Mouse (Mus musculus) layer of hippocampus, adult 9-11 months (tissue): ENCODE results near the gene St3gal4.
A peak's percentile ranks its signal among the peaks of the same experiment; 100 is the strongest.

ENCODE experiments used
- DNase-seq: peaks from one replicate; pipeline ENCODE4 v3.0.0; 2022

St3gal4 gene

GRCm38 (mm10) chr9:35128564-35128963 is 9.5 kb upstream of the St3gal4 start:
- no peak for DNase-seq

DNA sequence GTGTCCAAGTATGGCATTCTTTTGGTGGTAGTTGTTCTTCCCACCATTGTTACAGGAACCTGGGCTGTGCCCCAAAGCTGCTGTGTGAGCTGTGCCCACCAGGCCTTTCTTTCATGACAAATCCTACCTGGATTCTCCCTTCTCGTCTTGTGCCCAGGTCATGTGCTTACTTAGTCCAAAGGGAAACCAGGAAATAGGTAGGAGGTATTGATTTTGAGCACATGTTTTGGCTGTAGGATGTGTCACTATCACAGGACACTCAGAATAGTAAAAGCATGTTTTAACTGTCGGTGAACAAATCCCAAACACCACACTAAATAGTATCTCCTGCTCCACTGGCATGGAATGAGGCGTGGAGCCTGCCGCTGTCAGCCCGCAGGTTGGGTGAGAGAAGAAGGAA is 8.5 kb upstream of the St3gal4 start:
- no peak for DNase-seq

- DNase-seq: no peak
Observed at GRCm38 (mm10) chr9:35127147-35127546, 8.1 kb upstream of the St3gal4 start.

- DNase-seq: no peak
Observed at GRCm38 (mm10) chr9:35124678-35124955, 5.5 kb upstream of the St3gal4 start.

GRCm38 (mm10) chr9:35123804-35124677 is 5.0 kb upstream of the St3gal4 start:
- DNase-seq: no peak

GRCm38 (mm10) chr9:35123456-35123803 is 4.4 kb upstream of the St3gal4 start:
- DNase-seq: peak; percentile 53

- DNase-seq: no peak
Observed at GRCm38 (mm10) chr9:35122551-35123266, 3.6 kb upstream of the St3gal4 start.

DNA sequence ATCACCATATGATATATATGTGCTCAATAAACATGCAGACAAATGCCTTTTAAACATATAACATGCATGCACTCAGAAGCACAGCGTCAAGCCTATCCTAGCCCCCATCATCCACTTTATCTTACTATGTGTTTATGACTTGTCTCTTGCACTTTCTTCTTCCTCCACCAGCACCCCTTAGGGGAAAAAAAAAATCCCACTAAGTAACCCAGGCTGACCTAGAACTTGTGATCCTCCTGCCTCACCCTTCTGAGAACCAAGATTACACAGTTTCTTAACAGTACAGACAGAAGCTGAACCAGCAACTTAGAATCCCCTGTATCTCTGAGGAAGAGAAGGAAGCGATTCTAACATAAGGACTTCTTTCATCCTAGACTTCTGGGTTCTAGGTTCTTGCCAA is 505 bp downstream of the St3gal4 start:
- DNase-seq: no peak

DNA sequence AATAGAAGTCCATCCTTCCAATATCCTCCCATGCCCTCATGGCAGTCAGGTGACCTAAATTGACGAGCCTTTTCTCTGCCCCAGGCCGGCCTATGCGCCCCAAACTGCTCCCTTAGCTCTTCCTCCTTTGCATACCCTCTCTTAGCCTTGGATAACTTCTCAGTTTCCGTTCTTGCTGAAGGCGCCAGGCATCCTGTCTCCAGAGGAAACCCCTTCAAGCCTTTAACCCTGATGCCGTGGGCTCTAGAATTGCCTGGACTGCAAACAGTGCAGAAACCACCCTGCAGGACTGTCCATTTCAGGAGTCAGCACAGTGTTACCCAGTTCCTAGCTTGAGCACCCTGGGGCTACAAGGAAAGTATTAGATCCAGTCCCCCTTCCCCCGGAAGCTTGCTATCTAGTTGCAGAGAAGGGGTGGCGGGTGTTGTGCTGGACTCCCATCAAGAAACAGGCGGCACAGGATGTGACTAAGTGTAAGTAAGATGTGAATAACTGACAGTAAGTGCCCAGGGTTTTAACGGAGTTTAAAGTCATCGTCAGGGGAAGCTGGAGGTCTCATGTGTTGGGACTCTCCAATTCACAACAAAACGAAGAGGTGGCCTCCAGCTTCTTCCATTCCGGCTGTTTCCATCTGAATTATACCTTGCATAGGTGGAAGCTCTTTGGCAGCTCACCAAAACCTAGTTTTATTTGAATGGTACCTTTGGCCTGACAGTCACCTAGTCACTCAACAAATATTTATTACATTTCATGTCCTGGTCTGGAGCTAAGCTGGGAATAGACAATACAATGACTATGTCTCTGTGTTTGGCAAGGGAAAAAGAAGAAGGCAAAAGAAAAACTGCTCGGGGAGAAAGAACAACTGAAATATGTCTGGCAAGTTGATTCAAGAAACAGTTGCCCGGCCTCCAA is 1.4 kb downstream of the St3gal4 start:
- no peak for DNase-seq

GRCm38 (mm10) chr9:35116391-35117381 is 2.4 kb downstream of the St3gal4 start:
- DNase-seq: peak; percentile 64

DNA sequence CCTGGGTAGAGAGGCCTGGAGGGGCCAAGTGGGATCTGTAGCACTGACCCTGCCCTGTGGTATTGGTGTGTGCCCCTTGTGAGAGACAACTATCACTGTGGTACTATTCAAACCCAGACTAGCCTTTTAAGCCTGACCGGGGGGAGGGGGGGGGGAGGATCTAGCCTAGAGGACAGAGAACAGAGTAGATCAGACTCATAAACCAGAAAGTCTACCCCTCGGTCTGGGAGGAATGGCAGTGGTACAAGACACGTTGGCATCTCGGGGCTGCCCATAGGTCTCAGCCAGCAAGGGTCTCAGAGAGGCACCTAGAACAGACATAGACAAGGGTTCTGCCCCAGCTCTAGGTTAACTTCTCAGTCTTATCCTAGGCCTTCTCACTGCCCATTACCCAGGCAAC is 3.3 kb downstream of the St3gal4 start:
- DNase-seq: no peak

DNA sequence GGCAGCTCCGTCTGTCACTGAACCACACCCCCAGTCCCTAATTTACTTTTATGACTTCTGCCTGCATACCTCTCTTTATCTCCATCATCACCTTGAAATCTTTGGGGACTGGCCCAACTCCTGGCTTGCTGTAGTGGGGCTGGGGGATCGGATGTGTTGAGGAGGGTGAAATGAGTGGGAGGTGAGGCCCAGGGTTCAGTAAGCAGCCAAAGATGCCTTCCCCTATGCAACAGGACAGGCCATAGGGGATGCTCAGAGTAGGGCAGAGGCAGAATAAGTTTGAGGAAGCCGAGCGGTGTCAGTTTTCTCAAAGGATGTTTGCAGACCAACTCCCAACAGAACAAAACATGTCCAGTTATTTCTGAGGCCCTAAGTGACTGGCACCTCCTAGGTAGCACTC is 3.8 kb downstream of the St3gal4 start:
- DNase-seq: no peak

DNA sequence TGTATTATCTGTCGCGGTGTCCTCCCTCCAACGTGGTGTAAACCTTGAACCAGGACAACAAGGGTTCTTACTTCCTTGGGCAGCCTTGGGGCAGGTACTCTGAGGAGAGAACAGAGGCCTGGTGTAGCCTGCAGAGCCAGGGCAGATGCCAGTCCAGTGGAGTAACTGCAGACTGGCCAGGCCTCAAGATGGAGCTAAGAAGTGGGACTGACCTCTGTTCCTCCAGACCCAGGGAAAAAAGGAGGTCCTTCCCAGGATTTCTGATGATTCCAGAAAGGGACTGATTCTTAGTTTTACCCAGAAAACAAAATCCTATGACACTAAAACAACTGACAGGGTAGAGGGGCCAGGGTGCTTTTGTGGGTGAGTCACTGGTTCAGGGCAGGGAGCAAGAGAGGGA is 4.8 kb downstream of the St3gal4 start:
- no peak for DNase-seq

DNA sequence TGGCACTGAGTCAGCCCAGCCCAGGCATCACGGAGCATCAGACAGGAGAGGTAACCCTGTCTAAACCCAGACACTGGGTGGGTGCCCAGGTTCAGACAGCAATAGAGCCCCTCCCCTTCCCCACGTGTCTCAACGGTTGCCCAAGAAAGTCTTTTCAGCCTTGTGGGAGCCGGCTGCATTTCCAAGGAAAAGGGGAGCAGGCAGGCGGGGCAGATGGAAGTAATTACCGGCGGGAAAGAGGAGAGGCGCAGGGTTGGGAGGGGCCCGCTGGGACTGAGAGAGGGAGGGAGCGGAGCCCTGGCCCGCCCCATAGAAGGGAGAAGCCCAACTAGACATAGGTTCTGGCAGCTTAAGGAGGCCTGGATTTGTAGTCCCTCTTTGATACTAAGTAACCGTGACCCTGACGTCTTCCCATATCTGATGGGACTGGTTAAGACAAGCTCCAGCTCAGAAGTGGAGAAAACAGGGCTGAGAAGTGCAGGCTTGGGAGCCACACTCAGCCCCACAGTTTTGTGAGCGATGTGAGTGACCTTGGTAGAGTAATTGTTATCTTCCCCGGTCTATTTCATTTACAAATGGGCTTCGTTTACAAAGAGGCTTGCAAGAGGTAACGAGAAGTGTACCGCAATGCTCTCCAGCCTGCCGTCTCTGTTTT is 7.0 kb downstream of the St3gal4 start:
- DNase-seq: no peak

DNA sequence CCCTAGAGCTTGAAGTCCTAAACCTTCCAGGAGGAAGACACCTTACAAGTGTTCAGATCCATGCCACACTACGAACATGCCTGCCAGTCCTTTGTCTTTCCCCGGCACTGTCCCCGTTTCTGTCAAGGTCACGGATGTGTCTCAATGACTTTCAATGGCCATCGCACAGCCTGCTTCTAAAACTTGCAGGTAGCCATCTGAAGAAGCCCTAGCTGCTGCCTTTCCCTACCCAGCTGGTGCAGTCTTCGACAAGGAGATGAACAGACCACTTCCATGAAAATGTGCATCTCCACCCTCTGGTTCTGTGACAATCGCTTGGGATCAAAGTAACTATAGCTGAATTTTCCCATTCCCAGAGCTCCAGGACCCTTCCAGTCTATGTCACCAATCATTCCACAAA is 7.6 kb downstream of the St3gal4 start:
- DNase-seq: no peak

DNA sequence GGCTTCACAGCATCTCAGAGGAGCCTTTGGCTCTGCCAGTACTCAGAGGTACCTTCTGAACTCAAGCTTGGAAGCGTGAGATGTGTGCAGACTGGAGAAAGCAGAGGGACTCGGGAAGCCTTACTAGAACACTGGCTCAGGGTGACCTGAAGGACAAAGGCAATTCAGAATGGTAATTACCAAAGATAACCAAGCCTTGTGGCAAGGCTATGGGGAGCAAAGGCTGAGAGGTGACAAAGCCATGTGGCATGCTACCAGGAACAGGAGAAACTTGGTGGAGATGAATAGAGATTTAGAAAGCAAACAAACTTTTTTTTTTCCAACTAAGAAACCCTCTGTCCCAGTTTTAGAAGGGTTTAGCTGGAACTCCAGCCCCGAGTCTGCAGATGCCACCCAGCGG is 8.5 kb downstream of the St3gal4 start:
- no peak for DNase-seq

DNA sequence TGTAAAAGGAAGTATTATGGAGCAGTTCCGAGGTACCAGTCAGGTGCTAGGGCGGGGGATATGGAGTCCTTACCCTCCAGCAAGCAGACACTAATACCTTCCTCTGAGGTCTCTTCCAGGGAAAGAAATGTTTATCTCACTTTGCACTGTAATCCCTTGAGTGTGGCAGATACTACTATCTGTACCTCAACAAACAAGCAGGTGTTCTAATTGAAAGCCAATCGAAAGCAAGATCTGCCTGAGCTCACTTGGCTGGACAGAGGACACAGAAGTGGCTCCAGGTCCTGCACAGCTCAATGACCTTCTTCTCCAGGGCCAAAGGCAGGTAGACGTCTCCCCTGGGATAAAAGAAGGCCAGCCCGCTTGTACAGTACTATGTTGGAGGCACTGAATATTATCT is 9.0 kb downstream of the St3gal4 start:
- no peak for DNase-seq

- peak; percentile 94 for DNase-seq
Observed at GRCm38 (mm10) chr9:35108916-35109315, 10.2 kb downstream of the St3gal4 start.

DNA sequence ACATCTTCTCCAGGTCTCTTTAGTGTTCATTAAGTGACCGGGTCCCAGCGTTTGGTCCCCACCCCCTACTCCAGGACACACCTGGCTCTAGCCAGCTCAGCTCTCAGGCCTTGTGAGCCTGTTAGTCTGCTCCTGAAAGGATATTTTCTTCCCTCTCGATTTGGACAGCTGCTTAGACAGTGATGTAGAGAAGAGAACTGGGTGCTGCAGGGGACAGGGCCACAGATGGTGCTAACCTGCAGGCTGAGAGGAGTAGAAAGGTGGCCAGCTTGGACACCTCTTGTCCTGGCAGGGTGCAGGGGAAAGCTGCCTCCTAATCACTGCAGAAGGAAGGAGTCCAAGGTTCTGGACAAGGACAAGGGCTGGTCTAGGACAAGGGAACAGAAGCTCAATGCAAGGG is 11.0 kb downstream of the St3gal4 start:
- no peak for DNase-seq

DNA sequence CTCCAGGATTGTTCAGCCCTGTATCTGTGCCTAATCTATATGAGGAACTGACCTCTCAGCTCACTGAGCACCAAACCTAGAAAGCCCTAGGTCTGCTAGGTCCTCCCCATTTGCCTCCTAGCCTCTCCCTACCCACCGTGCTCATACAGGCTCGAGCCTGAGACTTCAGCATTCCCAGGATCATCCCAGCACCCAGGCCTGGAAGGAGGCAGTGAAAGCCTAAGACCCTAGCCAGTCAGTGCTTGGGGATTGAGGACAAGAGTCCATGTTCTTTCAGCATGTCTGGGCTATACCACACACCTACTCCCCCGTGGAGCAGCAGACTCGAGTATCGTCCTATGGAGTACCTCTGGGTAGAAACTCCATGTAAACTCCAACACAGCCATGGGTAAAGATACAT is 11.7 kb downstream of the St3gal4 start:
- no peak for DNase-seq
